Mouse (Mus musculus): ENCODE results near the gene Tmc2.

DNA sequence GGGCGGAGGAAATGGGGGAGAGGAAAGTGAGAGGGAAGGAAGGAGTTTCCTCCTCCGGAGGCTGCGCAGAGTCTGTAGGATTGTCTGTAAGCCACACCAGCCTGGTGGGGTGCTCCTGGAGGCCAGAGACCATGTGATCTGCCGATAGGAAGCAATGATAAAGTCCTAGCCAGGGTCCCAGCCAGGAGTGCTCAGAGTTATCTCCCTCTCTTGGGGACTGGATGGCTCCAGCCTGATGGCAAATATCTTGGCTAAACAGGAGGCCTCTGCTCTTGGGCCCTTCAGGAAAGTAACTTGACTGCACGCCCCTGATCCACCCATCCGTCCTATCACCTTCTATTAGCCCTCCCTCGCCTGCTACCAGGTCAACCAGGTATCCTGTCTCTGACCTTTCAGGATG, 53.2 kb downstream of the Tmc2 start:
- TF ChIP-seq CTCF (IDR thresholded peaks at IDR 0.05; ENCODE audit: borderline replicate concordance, insufficient read depth, low read depth, low read length), result no peak
- TF ChIP-seq POLR2A (IDR thresholded peaks at IDR 0.05; ENCODE audit: borderline replicate concordance, insufficient read depth, low read length), result no peak

Data from cerebellum, adult 2 months (tissue).